Mouse (Mus musculus) heart, postnatal 0 days (tissue): ENCODE data around the gene Tnrc6a.

Experiments
- CTCF ChIP-seq: IDR thresholded peaks from 2 replicates; pipeline ENCODE4 v1.5.1; 2016; ENCODE audit warnings: antibody characterized with exemption, control low read depth, low read depth
- EP300 ChIP-seq: IDR thresholded peaks from 2 replicates; pipeline ENCODE4 v1.6.1; 2016; ENCODE audit warnings: antibody characterized with exemption, low read depth

DNA sequence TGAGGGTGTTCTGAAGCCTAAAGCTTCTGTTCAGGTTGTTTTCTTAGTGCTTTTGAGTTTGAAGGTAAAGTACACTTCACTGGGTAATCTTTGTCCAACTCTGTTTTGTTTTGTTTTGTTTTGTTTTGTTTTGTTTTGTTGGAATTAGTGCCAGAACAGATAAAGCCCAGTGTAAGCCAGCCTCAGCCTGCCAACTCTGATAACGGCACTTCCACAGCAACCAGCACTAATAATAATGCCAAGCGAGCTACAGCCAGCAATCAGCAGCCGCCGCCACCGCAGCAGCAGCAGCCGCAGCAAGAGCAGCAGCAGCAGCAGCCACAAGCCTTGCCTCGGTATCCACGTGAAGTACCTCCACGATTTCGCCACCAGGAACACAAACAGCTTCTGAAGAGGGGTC, 38.7 kb downstream of the Tnrc6a start:
- TF ChIP-seq CTCF = no peak
- TF ChIP-seq EP300 = no peak
